Mouse (Mus musculus): ENCODE results near the gene Gm27029.

DNA sequence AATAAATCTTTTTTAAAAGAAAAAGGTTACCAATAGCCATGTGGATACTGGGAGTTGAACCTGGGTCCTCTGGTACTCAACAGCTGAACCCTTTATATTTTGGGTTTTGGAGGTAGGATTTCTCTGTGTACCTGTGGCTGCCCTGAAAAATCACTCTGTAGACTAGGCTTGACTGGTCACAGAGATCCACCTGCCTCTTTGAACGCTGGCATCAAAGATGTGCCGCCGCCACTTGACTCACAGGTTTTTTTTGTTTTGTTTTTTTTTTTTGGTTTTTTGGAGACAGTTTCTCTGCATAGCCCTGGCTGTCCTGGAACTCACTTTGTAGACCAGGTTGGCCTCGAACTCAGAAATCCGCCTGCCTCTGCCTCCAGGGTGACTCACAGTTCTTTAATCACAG lies 23.2 kb upstream of the Gm27029 start:
- no peak for TF ChIP-seq POLR2A (IDR thresholded peaks at IDR 0.05; ENCODE audit: insufficient read length, low read depth)
- TF ChIP-seq MYOD1 (IDR thresholded peaks at IDR 0.05; ENCODE audit: control insufficient read depth in 1 of 3, insufficient read length in 2 of 3, low read depth in 2 of 3): no peak
- no peak for TF ChIP-seq POLR2AphosphoS2 (IDR thresholded peaks at IDR 0.05; ENCODE audit: insufficient read length, low read depth)
- TF ChIP-seq CEBPB (IDR thresholded peaks at IDR 0.05; ENCODE audit: insufficient read depth, poor library complexity, severe bottlenecking): no peak

All from myocyte (in vitro differentiated cells).